Comparison of ENCODE assay signal across 8 mouse cellular contexts in genomic region chr4:117288927-117289801, GRCm38 (mm10). TPM values are rescaled to one million over a fixed set of nuclear protein-coding genes. Genes with fewer than 3 reads are reported as not detected.
DNase-seq lines count a peak whose midpoint lies in the region; ATAC-seq and TF ChIP-seq lines count a peak whose summit lies in the region.

No protein-coding gene starts in this region.

- peaks cover 10% of the 10 kb centered on the region; the same call in 1 of the 2 replicates for H3K36me3 ChIP-seq in hindbrain, embryonic 16.5 days (ENCODE audit: control insufficient read depth, insufficient read depth, low read length)

- peak overlapping the region; percentile 75 for H3K9ac ChIP-seq in hindbrain, embryonic 16.5 days (ENCODE audit: low read depth, low read length)

- H3K27ac ChIP-seq in gastrocnemius, adult 2 months = peak overlapping the region; percentile 94
- H3K27ac ChIP-seq in hindbrain, embryonic 16.5 days (ENCODE audit: low read depth, low read length) = peak overlapping the region; percentile 88

- no peak for TF ChIP-seq CTCF in gastrocnemius, adult 2 months (IDR thresholded peaks at IDR 0.05)

- peak; percentile 82 for DNase-seq in adipocyte (ENCODE audit: low spot score)
- DNase-seq in cerebellum, postnatal 4 days (ENCODE audit: low spot score in 2 of 2) = peak; percentile 56 to 71
- DNase-seq in gastrocnemius, adult 2 months = peak; percentile 88
- DNase-seq in left cerebral cortex, postnatal 36 days (ENCODE audit: low spot score in 2 of 2) = peak; percentile 80 to 82
- DNase-seq in mesoderm, embryonic 11.5 days (ENCODE audit: low read depth, low spot score) = peak; percentile 85
- peak; percentile 82 for DNase-seq in right cerebral cortex, postnatal 25 days
- DNase-seq in urinary bladder, postnatal 36 days (ENCODE audit: low spot score in 2 of 2) = peak; percentile 67 to 76

- peak overlapping the region; percentile 77 for H3K4me2 ChIP-seq in hindbrain, embryonic 16.5 days (ENCODE audit: low read length)

- no peaks in the 10 kb centered on the region for H3K27me3 ChIP-seq in hindbrain, embryonic 16.5 days (replicated peaks; ENCODE audit: control insufficient read depth, insufficient read depth, low read length)

- H3K4me3 ChIP-seq in gastrocnemius, adult 2 months = peak overlapping the region; percentile 88
- H3K4me3 ChIP-seq in hindbrain, embryonic 16.5 days (ENCODE audit: low read length) = peak overlapping the region; percentile 66

- H3K4me1 ChIP-seq in hindbrain, embryonic 16.5 days (ENCODE audit: control insufficient read depth, insufficient read depth, low read depth, low read length) = peaks cover 20% of the 10 kb centered on the region

- ATAC-seq in hindbrain, embryonic 16.5 days = peak; percentile 84

- intact Hi-C loops in gastrocnemius, adult 2 months (cut with DNase I) = no loop called here
- intact Hi-C loops in left cerebral cortex, postnatal 36 days (cut with DNase I) = no loop called here

- under 1% methylated on average over 51 of the region's 80 CpGs for WGBS in hindbrain, embryonic 16.5 days

- H3K9me3 ChIP-seq in hindbrain, embryonic 16.5 days (ENCODE audit: control insufficient read depth, low read length) = no peaks in the 10 kb centered on the region

RNA-seq across cellular contexts. Expression of gene Armh1, which starts 37.2 kb away (rescaled TPM):
- not detected for total RNA-seq in gastrocnemius, adult 2 months (2021)
- 2.3 and 2.9 TPM in 2 replicates for polyA plus RNA-seq in hindbrain, embryonic 16.5 days (2015; fragmentation: Nextera tagmentation; extraction: Ambion mirVana)
- total RNA-seq in left cerebral cortex, postnatal 36 days (2021) = under 1 TPM; 0.45 to 0.72 TPM

RNA-seq across cellular contexts. Expression of gene Tmem53, which starts 37.4 kb away (rescaled TPM):
- 1 to 10 TPM; 2.7 to 6.6 TPM for total RNA-seq in gastrocnemius, adult 2 months (2021)
- 10.3 and 11.4 TPM in 2 replicates for polyA plus RNA-seq in hindbrain, embryonic 16.5 days (2015; fragmentation: Nextera tagmentation; extraction: Ambion mirVana)
- total RNA-seq in left cerebral cortex, postnatal 36 days (2021) = 1 to 10 TPM; 4.1 to 5.6 TPM

Comparison
In these comparisons a context has a peak if more than half of its experiments do, and no peak if none do; other contexts are left out.
1. Peak in every context shown above with its lines: DNase-seq, ATAC-seq, H3K4me3 ChIP-seq and H3K27ac ChIP-seq.